Mouse (Mus musculus) adrenal gland, postnatal 14 days (tissue): ENCODE measurements around the gene Acaca. TPM values are rescaled to one million over a fixed set of nuclear protein-coding genes. Genes with fewer than 3 reads are reported as not detected.

Source experiments
- DNase-seq: peaks from one replicate; pipeline ENCODE4 v3.0.0; 2021; ENCODE audit warnings: mixed read lengths
- total RNA-seq: library from RNA; stranded (reverse); gene quantifications from 2 replicates; pipeline ENCODE4 v1.2.3, GENCODE M21; 2021

Acaca gene
- total RNA-seq, 1 experiment from 2014 or later, result 100 TPM

DNA sequence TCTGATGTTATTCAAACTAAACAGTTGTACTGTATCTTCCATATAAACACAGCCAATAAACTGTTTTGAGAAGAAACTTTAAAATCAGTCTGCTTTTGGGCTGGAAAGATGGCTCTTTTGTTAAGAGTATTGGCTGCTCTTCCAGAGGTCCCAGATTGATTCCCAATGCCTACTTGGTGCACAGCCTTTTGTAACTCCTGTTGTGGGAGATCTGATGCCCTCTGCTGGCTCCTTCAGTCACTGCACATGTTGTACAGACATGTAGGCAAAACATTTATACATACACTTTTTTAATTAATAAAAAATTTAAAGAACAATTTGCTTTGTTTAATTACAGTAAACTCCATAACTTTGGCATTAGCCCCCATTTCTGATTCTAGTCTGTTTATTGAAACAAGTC lies 114.1 kb downstream of the Acaca start:
- peak; percentile 70 for DNase-seq

DNA sequence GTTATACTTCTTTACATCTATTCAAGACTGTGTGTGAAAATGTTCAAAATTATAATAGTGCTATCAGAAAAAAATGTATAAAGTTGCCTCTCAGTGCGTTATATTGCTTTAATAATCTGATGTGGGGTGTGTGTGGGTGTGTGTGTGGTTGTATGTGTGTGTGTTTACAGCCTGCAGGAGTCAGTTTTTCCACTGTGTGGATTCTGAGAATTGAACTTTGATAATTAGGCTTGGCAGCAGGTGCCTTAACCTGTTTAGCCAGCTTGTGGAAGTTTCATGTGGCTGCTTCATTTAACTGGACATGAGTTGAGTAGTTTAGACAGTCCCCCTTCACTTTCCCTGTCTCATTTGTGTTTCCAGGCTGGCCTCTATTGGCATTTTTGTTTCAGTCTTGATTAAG lies 117.9 kb downstream of the Acaca start:
- no peak for DNase-seq

DNA sequence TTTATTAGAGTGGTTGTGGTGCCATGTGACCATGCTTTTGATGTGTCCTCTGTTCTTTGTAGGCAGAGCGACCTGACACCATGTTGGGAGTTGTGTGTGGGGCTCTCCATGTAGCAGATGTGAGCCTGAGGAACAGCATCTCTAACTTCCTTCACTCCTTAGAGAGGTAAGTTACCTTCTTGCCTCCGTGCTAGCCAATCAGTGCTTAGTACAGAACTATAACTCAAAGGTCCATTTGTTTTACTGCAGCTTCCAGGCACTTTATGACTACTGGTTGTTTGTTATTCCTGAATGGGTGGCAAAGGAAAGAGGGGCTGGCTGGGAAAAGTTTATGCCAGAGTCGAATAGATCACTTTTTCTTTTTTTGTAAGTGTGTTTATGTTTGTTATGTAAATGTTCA lies 121.7 kb downstream of the Acaca start:
- no peak for DNase-seq

DNA sequence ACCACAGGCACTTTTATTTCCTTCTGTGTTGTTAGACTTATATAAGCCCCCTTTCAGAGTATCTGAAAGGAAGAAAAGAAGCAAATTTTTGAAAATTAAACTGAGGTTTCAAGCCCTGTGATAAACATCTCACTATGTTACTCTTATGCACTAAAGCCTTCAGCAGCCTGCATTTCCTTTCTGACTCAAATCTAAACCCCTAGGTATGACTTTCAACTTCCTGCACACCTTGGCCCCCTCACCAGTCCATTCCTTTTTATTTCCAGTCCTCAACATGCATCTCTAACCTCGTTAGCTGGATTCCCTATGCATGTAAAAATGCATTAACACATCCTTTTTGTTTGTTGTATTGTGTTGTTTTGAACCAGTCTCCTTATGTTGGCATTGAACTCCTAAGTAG lies 123.0 kb downstream of the Acaca start:
- DNase-seq, result no peak

DNA sequence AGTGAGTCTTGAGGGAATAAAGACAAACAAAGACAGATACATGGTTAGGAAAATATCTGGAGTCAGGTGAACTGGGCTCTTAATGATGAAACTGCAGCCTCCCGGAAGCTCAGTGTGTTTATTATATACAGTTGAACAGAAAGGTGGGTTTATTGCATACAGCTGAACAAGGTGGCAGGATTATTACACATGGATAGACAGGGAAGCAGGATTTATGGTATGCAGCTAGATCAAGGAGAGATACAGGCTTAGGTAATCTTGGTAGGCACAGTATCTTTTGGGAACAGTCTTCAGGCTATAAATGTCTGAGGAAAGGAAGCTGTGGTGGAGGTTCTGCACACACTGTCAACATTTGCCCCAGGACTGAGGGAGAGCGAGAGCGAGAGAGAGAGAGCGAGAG lies 126.4 kb downstream of the Acaca start:
- no peak for DNase-seq

DNA sequence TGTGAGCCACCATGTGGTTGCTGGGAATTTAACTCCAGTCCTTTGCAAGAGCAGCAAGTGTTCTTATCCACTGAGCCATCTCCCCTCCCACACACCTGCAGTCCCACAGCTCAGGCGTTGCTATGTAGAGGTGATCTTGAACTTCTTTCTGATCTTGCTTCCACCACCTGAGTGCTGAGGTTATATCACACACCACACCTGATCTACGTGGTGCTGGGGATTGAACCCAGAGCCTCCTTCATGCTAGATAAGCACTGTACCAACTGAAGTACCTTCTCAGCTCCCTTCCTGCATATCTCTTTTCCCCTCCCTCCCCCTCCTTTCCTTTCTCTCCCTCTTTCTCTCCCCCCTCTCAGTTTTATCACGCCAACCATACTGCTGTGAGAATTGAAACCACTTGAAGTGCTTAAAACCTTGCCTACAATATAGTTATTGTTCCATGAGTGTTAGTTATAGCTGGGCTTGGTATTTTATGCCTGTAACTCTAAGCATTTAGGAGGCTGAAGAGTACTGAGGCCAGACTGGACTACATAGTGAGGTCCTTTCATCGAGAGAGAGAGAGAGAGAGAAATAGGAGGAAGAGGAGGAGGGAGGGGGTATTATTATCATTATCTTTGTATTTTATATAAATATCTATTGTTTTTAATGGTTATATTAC lies 128.7 kb downstream of the Acaca start:
- DNase-seq, result no peak

DNA sequence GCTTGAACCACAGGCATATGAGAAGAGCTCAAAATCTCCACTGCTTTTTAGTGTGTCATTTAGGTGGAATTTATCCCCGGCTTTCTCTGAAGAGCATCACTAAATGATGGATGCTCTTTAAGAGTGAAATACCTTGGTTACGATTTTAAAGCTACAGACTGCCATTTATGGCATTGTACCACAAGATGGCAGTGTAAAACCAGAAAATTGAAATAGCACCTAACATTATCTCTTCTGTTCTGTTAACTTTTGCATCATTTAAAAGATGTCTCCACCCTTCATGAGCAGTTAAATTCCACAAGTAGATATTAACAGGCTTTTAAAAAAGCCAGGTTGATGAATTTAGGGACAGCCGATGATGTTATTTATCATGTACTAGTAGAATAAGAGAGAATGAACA lies 135.0 kb downstream of the Acaca start:
- no peak for DNase-seq

DNA sequence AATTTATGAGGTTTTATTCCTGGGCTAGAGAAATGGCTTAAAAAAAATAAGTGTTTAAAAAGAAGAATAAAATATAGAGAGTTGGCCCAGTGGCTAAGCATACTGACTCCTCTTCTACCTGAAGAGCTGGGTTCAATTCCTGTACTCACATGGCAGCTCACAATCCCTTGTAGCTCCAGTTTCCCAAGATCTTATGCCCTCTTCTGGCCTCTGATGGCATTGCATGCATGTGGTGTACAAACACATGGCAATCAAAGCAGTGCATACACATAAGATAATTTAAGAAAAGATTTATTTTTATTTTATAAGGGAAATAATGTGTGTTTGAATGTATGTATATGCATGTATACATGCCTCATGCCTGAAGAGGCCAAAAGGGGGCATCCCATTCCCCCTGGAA lies 138.6 kb downstream of the Acaca start:
- DNase-seq, result peak; percentile 12

DNA sequence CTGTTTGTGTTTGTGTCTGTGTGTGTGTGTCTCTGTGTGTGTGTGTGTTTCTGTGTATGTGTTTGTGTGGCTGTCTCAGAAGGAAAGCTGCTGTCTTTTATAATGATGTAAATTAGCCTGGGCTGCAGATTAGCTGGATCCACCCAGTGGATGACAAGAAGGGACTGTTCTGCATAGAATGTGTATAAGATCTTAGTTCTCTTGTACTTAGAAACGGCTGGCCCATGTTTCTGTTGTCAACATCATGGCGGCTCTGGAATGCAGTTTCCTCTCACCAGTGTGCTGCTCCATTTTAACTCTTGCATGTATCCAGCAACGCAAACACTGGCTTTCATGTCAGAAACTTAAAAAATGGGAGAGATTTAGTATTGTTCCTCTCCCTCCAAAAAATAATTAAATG lies 141.0 kb downstream of the Acaca start:
- no peak for DNase-seq

DNA sequence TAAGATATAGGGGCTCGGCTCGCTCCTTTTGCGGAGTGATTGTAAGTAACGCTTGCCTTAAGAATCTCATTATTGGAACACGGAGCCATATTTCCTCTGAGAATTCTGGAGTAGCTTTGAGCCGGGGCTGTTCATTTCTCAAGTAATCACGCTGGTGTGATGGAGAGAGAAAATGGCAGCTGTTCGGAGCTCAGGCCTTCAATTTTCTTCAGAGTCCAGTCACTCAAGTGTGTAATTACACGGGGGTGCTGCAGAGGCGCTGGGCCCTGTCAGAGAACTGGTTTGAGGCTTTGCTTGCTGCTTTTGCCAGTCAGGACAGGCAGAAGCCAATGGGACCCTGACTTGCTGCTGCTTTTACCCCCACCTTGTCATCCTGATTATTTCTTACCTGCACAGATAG lies 142.5 kb downstream of the Acaca start:
- DNase-seq, result no peak

DNA sequence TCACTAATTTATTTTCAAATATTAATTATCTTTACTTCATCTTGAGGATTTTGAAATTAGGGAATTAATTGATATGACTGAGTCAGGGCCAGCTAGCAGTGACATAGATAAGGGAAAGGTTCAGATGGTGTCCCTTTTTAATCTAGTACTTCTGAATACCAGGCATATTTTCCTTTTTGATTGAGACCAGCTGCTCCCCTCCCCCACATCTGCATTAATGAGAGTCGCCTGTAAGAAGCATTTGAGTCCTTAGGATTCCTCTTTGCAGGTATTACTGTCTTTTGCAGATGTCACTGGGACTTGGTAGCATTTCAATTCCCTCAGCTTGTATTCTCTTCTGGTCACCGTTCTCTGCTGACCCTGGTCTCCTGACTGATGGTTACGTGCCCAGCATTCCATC lies 143.1 kb downstream of the Acaca start:
- DNase-seq, result no peak

DNA sequence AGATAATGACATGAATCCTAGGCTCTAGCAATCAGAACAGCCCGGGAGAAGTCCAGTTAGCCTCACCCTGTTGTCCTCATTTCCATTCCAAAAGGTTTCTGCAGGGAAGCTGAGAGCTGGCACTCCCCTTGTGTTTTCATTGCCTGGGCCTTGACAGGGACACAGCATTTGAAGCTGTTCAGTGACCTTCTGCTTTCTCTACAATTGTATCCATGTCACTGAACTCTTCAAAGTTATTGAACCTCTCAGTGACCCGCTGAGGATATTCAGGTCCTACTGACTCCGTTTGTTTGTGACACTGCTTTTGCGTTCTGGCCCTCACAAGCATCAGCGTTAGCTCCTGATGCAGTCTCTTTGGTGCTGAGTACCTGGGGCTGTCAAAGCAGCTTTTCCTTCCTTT lies 147.5 kb downstream of the Acaca start:
- no peak for DNase-seq

DNA sequence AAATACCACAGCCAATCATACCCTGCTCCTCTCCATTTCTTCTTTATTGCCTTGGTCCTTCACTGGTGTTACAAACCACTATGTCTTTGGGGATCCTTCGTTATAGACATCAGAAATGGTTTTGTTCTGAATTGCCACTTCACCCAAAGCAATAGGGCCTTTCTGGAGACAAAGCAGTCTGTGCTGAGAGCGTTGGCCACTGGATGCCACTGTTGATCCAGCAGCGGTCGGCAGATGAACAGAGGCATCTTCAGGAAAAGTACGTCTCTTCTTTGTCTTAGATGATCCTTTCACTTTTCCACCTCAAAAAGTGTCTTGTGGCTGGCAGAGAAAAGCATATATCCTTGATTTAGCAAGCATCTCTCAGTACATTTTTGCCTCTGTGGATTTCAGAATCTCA lies 151.8 kb downstream of the Acaca start:
- DNase-seq, result no peak

DNA sequence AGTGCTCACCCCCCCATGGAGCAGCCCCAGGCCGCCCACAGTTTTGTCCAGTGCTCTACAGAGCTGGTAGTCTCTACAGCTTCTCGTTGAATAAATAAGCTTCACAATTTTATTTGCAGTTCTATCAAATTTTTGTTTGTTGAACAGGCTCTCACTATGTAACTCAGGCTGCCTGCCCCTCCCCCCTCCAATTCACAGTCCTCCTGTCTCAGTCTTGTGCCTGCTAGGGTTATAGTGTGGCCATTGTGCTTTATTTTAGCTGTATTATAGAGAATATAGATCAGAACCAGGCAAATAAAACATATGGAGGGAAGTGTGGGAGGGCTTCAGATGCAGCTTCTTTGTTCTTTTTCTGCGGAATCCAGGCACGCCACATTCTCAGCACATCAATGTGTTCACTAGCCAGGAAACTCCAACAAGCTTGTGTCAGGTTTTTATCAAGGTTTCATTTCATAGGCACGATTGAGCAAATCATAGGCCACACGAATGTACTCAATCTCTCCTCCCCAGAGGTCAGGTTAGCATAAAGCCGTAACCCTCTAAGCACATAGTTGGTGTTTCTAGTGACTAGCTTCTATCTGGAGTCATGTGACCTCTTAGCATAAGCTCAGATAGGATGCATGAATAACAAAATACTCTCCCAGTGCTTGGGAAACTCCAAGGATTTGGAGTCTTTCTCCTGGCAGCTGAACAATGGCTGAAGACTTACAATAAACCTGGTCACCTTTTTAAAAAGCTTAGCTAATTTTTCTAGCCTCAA lies 153.7 kb downstream of the Acaca start:
- no peak for DNase-seq

DNA sequence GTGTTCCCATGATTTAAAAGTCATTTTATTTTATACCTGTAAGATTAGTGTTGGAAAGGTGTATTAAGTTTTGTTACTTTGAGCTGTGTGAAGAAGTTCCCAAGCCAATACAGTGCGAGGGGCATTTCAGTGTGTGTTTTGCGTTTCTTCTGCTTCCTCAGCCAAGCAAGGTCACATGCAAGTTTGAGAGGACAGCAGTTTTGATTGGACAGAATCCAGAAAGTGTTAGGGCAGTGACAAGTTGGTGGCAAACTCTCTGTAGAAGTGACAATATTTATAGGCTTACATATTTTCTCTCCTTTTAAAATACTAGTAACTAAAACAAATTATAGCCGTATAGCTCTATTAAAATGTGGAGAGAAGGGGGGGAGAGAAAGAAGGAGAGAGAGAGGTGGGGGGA lies 161.3 kb downstream of the Acaca start:
- peak; percentile 13 for DNase-seq

DNA sequence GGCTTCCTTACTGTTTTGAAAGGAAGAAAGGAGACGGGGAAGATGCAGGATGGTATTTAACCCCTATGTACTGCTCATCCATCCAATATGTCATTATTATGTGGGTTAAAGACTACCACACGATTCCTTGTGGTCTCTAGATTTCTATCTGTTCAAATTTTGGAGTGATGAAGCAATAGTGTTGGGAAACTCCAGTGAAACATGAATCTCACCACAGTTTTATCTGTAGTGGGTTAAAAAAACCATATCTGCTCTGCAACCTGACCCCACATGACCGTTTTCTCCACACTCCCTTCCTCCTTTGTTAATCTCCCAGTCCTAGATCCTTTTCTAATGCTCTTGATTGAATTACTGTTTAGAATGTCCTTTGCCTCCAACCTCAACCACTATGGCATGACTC lies 163.1 kb downstream of the Acaca start:
- DNase-seq, result no peak

DNA sequence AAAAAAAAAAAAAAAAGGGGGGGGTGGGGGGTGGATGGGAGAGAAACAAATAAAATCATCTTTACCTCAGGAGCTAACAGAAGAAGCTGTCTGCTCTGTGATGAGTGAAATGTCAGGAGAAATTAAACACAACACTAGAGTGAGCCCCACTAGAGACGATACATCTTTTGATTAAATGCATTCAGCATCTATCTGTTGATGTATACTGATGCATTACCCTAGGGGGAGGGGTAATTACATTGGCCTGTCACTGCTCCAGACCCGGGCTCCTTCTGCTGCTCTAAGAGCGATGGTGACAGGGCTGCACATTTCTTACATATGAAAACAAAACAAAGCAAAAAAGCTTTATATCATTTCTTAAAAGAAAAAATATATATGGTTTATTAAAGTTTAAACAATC lies 163.8 kb downstream of the Acaca start:
- no peak for DNase-seq

DNA sequence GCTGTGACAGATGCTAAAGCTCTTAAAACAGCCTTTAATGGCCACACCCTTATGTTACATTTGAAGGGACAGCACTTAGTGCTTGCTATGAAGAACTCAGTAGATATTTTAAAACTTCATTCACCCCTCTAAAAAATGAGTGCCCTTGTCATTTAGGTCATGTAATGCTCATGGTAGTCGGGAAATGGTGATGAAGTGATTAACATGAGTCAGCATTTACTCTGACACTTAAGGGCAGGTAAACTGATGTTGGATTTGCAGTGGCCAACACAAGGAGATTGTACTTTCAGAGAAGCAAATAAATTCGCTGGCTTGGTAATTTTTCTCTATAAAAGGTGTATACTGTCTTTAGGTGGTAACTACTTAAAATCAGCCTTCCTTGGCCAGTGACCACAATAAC lies 166.9 kb downstream of the Acaca start:
- no peak for DNase-seq

DNA sequence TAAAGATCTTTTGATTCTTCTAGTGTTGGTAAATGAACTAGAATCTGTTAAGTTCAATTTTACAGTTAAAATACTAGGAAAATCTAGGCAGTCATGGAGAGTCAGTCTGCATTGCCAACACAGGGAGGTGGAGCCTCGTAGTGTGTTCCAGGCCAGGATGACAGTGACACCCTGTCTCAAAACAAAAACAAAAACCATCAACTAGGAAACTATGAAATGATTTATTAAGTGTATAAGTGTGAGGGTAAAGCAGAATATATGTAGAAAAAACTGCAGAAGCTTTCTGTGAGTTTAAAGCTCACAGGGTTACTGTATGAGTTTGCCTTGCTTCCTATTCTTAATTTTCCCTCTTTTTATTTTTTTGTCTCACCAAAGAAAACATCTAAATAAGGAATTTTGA lies 176.0 kb downstream of the Acaca start:
- no peak for DNase-seq

DNA sequence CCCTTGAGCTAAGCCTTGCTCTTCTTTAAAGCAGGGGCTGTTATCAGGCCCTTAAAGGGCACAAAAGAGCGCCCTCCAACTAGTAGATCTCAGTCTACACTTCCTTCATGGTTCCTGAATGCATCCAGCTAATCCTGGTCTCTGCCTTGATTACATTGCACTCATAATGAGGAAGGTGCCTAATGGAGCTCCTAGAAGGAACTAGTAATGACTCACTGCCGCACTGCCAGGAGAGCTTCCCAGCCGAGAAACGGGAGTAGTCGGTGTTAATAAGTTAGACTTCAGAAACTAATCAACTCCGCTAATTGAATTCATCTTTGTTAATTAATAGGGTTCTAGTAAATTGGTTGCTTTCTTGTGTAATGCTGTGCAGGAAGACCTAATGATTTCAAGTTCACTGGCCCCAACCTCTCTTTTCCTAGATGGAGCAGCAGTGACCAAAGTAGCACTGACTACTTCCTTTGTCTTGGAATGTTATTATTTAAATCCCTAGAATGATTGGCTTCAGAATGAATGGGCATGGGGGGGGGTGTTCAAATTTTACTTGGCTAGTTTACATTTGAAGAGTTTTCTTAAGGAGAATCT lies 176.8 kb downstream of the Acaca start:
- DNase-seq, result no peak

DNA sequence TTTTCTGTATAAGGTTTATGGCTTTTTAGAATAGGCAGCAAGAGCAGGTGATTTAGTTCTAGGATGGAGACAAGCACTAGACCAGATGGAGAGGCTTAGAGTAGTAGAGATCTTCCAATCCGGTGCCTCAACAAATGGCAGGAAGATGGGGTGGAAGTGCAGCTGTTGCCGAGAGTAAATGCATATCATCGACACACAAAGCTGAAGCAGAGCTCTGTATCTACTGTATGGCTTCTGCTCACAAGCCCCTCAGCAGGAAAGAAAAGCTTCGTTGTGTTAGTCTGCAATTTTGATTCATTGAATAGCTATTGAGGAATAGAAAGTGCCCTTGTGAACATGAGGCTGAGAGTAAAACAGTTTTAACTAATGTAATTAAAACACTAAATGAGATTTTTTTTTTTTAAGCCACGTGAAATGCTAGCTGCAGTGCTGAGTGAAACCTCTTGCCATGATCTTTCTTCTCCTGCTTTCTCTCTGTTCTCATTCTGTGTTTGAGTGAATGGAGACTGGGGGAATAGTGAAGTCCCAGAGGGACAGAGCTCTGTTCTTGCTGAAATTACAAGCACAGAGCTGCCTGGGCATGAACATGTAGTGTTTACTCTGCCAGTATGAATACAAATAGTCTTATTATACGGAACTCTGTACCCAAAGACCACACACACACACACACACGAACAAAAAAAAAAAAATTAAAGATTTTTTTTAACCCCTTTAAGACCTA lies 194.7 kb downstream of the Acaca start:
- no peak for DNase-seq

DNA sequence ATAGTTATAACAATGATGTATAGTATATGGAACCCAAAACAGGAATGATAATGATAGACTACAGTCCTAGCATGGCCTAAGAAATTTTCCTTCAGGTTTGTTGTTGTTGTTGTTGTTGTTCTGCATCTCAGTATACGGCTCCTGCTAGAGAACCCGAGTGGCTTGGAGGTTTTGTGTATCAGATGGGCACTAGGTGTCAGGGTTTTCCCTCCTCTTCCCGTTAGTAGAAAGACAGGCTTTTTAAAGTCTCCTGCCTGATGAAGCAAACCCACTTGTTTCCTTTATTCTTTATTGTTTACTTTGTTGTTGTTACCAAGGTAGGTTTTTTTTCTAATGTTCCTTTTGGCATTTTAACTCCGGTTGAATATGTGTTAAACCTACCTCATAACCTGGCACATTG lies 197.6 kb downstream of the Acaca start:
- no peak for DNase-seq

DNA sequence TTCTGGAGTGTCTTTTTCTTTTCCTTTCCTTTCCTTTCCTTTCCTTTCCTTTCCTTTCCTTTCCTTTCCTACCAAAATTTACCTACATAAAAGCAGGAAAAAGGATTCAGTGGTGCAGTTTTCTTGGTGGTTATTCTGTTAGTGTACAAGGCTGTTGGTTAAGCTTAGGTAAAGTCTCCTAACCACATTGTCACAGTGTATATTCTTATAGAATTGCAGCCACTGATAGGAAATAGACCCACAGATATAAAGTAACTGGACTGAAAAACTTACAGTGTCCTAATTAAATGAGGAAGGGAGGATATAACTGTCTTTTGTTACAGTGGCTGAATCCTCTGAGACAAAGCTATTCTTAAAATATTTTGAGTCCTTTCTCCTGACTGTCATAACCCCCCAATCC lies 202.9 kb downstream of the Acaca start:
- no peak for DNase-seq
